Mouse (Mus musculus) intestine, postnatal 0 days (tissue): ENCODE results near the gene Cables2. TPM values are rescaled to one million over a fixed set of nuclear protein-coding genes. Genes with fewer than 3 reads are reported as not detected.
A peak's percentile ranks its signal among the peaks of the same experiment; 100 is the strongest.

Experiments used
- ATAC-seq: fragments of 200-750 bp; cut with Nextera tagmentation; 2 replicates; pipeline ENCODE4 v1.8.0; 2017; ENCODE audit warnings: mild to moderate bottlenecking, moderate TSS enrichment, moderate library complexity
- H3K27ac ChIP-seq: fragments of 300-500 bp; sonication (generic); 2 replicates; pipeline ENCODE4 v1.5.1; 2014; ENCODE audit warnings: mild to moderate bottlenecking, low read depth, low read length, moderate library complexity
- H3K27me3 ChIP-seq: fragments of 300-500 bp; sonication (generic); replicated peaks from 2 replicates; pipeline ENCODE4 v1.6.1; 2014; ENCODE audit warnings: low read length, mixed read lengths; ENCODE audit not compliant: control insufficient read depth, insufficient read depth
- H3K36me3 ChIP-seq: fragments of 300-500 bp; sonication (generic); 2 replicates; pipeline ENCODE4 v1.6.1; 2014; ENCODE audit warnings: mild to moderate bottlenecking, moderate library complexity; ENCODE audit not compliant: control insufficient read depth, insufficient read depth
- H3K4me1 ChIP-seq: fragments of 300-500 bp; sonication (generic); replicated peaks from 2 replicates; pipeline ENCODE4 v1.6.1; 2014; ENCODE audit warnings: antibody characterized with exemption, low read length, mixed read lengths; ENCODE audit not compliant: control insufficient read depth, insufficient read depth
- H3K4me2 ChIP-seq: fragments of 300-500 bp; sonication (generic); replicated peaks from 2 replicates; pipeline ENCODE4 v1.6.1; 2014; ENCODE audit warnings: low read depth, mild to moderate bottlenecking, moderate library complexity
- H3K4me3 ChIP-seq: fragments of 300-500 bp; sonication (generic); 2 replicates; pipeline ENCODE4 v1.5.1; 2014; ENCODE audit warnings: low read depth, low read length
- H3K9ac ChIP-seq: fragments of 300-500 bp; sonication (generic); 2 replicates; pipeline ENCODE4 v1.6.1; 2014; ENCODE audit warnings: mild to moderate bottlenecking, low read depth, low read length
- H3K9me3 ChIP-seq: fragments of 300-500 bp; sonication (generic); 2 replicates; pipeline ENCODE4 v1.6.1; 2016; ENCODE audit warnings: mixed run types; ENCODE audit not compliant: control insufficient read depth
- CTCF ChIP-seq: sonication (generic); IDR thresholded peaks from 2 replicates; pipeline ENCODE4 v1.5.1; 2016; ENCODE audit warnings: low read depth, mild to moderate bottlenecking, control low read depth, antibody characterized with exemption, moderate library complexity
- WGBS: fragments of 180-500 bp; shearing (Covaris S2); extraction: QIAGEN DNeasy Blood & Tissue Kit; methylation state at CpG from one replicate; pipeline ENCODE4 v1.1.7; 2014; 5-methylcytosine and 5-hydroxymethylcytosine counted together
- microRNA-seq: library from miRNA; unstranded; fragments of <30 nt; microRNA quantifications from one replicate; pipeline ENCODE4, GENCODE M21; 2016
- polyA plus RNA-seq: library from polyadenylated mRNA; unstranded; fragments of >200 nt; fragmentation: Nextera tagmentation; extraction: Ambion mirVana; gene quantifications from 2 replicates; pipeline ENCODE4 v1.2.1, GENCODE M21; 2015

Gene Cables2
- polyA plus RNA-seq, 1 experiment from 2014 or later = 8.2 TPM

DNA sequence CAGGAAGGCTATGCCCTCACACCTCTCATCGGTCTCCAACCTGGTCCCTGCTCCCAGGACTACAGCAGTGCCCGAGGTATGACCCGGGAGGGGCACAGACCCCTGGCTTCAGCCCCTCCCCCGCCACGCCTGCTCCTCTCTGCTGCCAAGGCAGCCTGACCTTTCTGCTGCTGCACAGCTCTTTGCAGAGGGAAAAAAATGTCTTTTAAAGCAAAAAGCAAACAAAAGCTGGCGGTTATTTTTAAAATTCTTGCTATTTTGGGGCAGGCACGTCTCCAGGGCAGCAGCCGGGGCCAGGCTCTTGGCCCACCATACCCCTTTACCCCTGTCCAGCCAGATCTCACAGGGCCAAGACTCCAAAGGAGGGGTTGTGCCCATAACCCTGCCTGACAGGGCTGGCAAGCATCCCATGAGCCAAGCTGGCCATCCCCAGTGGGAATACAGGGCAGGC lies 58.3 kb downstream of the Cables2 start:
- ATAC-seq = no peak
- H3K27ac ChIP-seq = peak overlapping the region; percentile 68; the same call in 1 of the 2 replicates
- H3K27me3 ChIP-seq = no peaks in the 10 kb centered on the region
- no peak for TF ChIP-seq CTCF
- 0 out of 2 replicates have a peak, but pooled peaks cover 3% of the 10 kb centered on the region for H3K9me3 ChIP-seq
- no peak overlapping the region for H3K4me2 ChIP-seq
- no peaks in the 10 kb centered on the region for H3K36me3 ChIP-seq
- WGBS = 45% methylated on average over 8 of the region's 8 CpGs
- peaks cover 17% of the 10 kb centered on the region for H3K4me1 ChIP-seq
- H3K4me3 ChIP-seq = no peak overlapping the region
- H3K9ac ChIP-seq = no peak overlapping the region

DNA sequence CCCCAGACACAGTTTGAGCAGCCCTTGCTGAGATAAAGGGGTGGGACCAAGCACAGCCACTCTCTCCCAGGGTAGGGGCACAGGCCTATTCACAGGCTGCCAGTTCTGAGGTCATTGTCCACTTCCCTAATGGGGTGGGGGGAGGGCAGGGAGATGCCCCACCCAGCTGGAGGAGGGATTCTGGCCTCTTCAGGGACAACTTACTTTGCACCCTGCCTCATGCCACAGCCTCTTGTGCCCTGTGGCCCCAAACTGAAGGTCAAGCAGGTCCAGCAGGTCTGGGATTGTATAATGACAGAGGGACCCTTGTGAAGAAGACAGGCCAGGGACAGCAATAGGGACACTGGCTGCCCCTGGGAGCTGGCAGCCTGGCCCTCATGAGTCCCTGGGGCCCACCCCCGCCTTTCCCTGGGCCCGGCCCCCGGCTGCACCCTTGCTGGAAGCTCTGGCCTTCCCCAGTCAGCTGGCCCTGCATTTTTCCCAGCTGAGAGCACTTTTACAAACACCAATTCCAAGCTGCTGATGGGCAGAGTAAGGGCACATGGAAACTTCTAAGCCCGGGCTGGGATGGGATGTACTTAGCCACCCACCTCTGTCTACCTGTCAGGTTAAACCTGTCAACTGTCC lies 58.8 kb downstream of the Cables2 start:
- Histone ChIP-seq H3K4me2 (no peak overlapping the region), H3K9me3 (0 out of 2 replicates have a peak, but pooled peaks cover 3% of the 10 kb centered on the region), H3K4me3 (no peak overlapping the region), H3K9ac (no peak overlapping the region), H3K4me1 (peaks cover 16% of the 10 kb centered on the region), H3K36me3 (no peaks in the 10 kb centered on the region), H3K27ac (peak overlapping the region; percentile 68), H3K27me3 (no peaks in the 10 kb centered on the region)
- 25% methylated on average over 4 of the region's 4 CpGs for WGBS
- TF ChIP-seq CTCF = no peak
- peak; percentile 60 for ATAC-seq

- 92% methylated on average over 3 of the region's 3 CpGs for WGBS
Observed at GRCm38 (mm10) chr2:180212255-180212654, 61.0 kb downstream of the Cables2 start.

GRCm38 (mm10) chr2:180208976-180209375 lies 64.3 kb downstream of the Cables2 start:
- Histone ChIP-seq H3K9ac (no peak overlapping the region), H3K27ac (no peak overlapping the region), H3K27me3 (no peaks in the 10 kb centered on the region), H3K36me3 (peaks cover 7% of the 10 kb centered on the region; the same call in 1 of the 2 replicates), H3K4me3 (no peak overlapping the region), H3K9me3 (0 out of 2 replicates have a peak, but pooled peaks cover 3% of the 10 kb centered on the region), H3K4me2 (no peak overlapping the region), H3K4me1 (no peaks in the 10 kb centered on the region)
- no peak for ATAC-seq
- TF ChIP-seq CTCF = no peak
- 60% methylated on average over 1 of the region's 1 CpGs for WGBS

More at GRCm38 (mm10) chr2:180212255-180212654, 61.0 kb downstream of the Cables2 start:
- ATAC-seq = no peak
- Histone ChIP-seq H3K4me1 (peaks cover 16% of the 10 kb centered on the region), H3K4me2 (no peak overlapping the region), H3K36me3 (no peaks in the 10 kb centered on the region), H3K9me3 (0 out of 2 replicates have a peak, but pooled peaks cover 3% of the 10 kb centered on the region), H3K4me3 (no peak overlapping the region), H3K9ac (no peak overlapping the region), H3K27me3 (no peaks in the 10 kb centered on the region), H3K27ac (no peak overlapping the region)
- peak; percentile 49 for TF ChIP-seq CTCF

Small RNAs within 50 kb of the gene (microRNA-seq; reads per million reads assigned to microRNA genes)
- gene Mir3091 = 0.82 reads per million

Other genes with a start within 250 kb of the Cables2 start
- gene Lsm14b, start 248.5 kb downstream of the Cables2 start, polyA plus RNA-seq = 3.2 and 3.7 TPM in 2 replicates
- 423 and 444 TPM in 2 replicates for gene Psma7, start 231.1 kb downstream of the Cables2 start, polyA plus RNA-seq
- gene Ss18l1, start 231.0 kb downstream of the Cables2 start, polyA plus RNA-seq = 1.2 and 1.3 TPM in 2 replicates
- gene Mtg2, start 202.9 kb downstream of the Cables2 start, polyA plus RNA-seq = 9.8 and 11.1 TPM in 2 replicates
- gene Hrh3, start 169.0 kb downstream of the Cables2 start, polyA plus RNA-seq = not detected in 2 replicates
- 22.9 and 26.4 TPM in 2 replicates for gene Osbpl2, start 154.2 kb downstream of the Cables2 start, polyA plus RNA-seq
- 132 and 142 TPM in 2 replicates for gene Adrm1, start 102.0 kb downstream of the Cables2 start, polyA plus RNA-seq
- gene Lama5, start 47.6 kb downstream of the Cables2 start, polyA plus RNA-seq = 19.8 and 23.5 TPM in 2 replicates
- 442 and 454 TPM in 2 replicates for gene Rps21, start 16.1 kb downstream of the Cables2 start, polyA plus RNA-seq
- gene Rbbp8nl, start 16.4 kb upstream of the Cables2 start, polyA plus RNA-seq = 0.18 and 0.25 TPM in 2 replicates
- 20.9 and 23.9 TPM in 2 replicates for gene Gata5, start 61.2 kb upstream of the Cables2 start, polyA plus RNA-seq
- 0.47 and 0.76 TPM in 2 replicates for gene Slco4a1, start 182.7 kb upstream of the Cables2 start, polyA plus RNA-seq
- gene Ntsr1, start 226.5 kb upstream of the Cables2 start, polyA plus RNA-seq = 0.67 and 0.74 TPM in 2 replicates